Mouse (Mus musculus) monocyte, adult 2 months (primary cell): ENCODE results near the gene Mrps7.
"Not testable (repeated sequence)": the region's sequence is repeated elsewhere in the genome, so short reads cannot be mapped to it uniquely, and the experiment has no call there.

Source experiments
- DNase-seq, 2 experiments: peaks; one replicate each; pipeline ENCODE4 v3.0.0; 2022; ENCODE audit warnings: low spot score in 2 of 2, low read depth in 1 of 2

The Mrps7 gene

GRCm38 (mm10) chr11:115645498-115645897 is 41.8 kb downstream of the Mrps7 start:
- not testable (repeated sequence) for DNase-seq

DNA sequence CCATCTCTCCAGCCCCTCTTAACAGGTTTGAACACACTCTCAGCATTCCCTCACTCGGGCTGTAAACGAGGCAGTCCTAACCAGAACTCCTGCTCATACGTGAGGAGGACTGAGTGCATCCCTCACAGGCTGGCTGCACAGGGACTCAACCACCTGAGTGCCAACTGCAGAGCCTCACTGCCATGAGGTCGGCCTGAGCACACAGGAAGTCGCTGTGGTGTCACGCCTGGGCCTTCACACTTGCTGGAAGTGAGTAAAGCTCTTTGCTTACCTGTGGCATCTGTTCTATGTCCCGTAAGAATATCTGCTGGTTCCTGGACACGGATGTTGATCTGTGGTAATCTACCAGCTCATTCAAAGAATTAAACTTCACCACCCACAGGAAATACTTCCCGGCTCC is 42.7 kb downstream of the Mrps7 start:
- DNase-seq, result no peak

GRCm38 (mm10) chr11:115647459-115647858 is 43.7 kb downstream of the Mrps7 start:
- no peak for DNase-seq

GRCm38 (mm10) chr11:115649706-115650105 is 46.0 kb downstream of the Mrps7 start:
- DNase-seq, result no peak

GRCm38 (mm10) chr11:115651680-115652079 is 48.0 kb downstream of the Mrps7 start:
- DNase-seq, result no peak

DNA sequence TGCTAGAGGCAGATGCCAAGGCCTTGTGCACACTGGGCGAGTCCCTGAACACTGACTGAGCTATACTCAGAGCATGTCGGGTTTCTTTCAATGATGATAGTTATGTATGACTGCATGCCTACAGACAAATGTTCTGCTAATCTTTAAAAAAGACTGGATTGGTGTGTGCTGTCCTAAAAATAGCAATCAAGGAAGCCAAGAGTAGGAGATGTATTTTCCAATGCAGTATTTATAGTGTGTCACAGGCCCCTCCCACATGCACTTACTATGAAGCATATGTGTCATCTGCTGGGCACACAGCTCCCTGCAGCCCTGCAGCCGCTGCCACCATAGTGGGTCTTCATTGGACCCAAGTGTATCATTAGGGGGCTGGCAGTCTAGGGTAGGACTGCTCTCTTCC is 49.5 kb downstream of the Mrps7 start:
- no peak for DNase-seq

GRCm38 (mm10) chr11:115654128-115654527 is 50.4 kb downstream of the Mrps7 start:
- peak in 1 of 2 experiments; percentile 32 for DNase-seq
